Mouse (Mus musculus): Measurements from ENCODE around the gene Il17re. TPM values are rescaled to one million over a fixed set of nuclear protein-coding genes. Genes with fewer than 3 reads are reported as not detected.
A peak's percentile ranks its signal among the peaks of the same experiment; 100 is the strongest.

Gene Il17re
- polyA plus RNA-seq (2015; fragmentation: Nextera tagmentation; extraction: Ambion mirVana), result 0.37 and 0.38 TPM in 2 replicates

- Histone ChIP-seq H3K9ac (no peak within 1 kb of the TSS), H3K27ac (replicated peaks) (no peak within 1 kb of the TSS), H3K4me3 (no peak within 1 kb of the TSS), H3K9me3 (no peaks in the 10 kb centered on the region), H3K4me1 (replicated peaks) (no peaks in the 10 kb centered on the region), H3K36me3 (no peaks in the 10 kb centered on the region), H3K27me3 (no peaks in the 10 kb centered on the region; the same call in 1 of the 2 replicates), H3K4me2 (no peak within 1 kb of the TSS)
- no peak for ATAC-seq (ENCODE audit: low read depth)
- 74% methylated on average over 10 of the region's 10 CpGs for WGBS
Observed at GRCm38 (mm10) chr6:113457952-113458534, at the start of gene Il17re. Il17re (plus strand) TSS chr6:113458484.

- no peak overlapping the region for H3K4me2 ChIP-seq
- H3K9ac ChIP-seq, result no peak overlapping the region
- 80% methylated on average over 1 of the region's 1 CpGs for WGBS
- H3K36me3 ChIP-seq, result peaks cover 59% of the 10 kb centered on the region
- H3K4me3 ChIP-seq, result no peak overlapping the region
- no peak for ATAC-seq (ENCODE audit: low read depth)
- no peak overlapping the region for H3K27ac ChIP-seq (replicated peaks)
- no peaks in the 10 kb centered on the region for H3K4me1 ChIP-seq (replicated peaks)
- H3K27me3 ChIP-seq, result no peaks in the 10 kb centered on the region
- H3K9me3 ChIP-seq, result no peaks in the 10 kb centered on the region
Observed at GRCm38 (mm10) chr6:113410001-113410400, 48.3 kb upstream of the Il17re start.

DNA sequence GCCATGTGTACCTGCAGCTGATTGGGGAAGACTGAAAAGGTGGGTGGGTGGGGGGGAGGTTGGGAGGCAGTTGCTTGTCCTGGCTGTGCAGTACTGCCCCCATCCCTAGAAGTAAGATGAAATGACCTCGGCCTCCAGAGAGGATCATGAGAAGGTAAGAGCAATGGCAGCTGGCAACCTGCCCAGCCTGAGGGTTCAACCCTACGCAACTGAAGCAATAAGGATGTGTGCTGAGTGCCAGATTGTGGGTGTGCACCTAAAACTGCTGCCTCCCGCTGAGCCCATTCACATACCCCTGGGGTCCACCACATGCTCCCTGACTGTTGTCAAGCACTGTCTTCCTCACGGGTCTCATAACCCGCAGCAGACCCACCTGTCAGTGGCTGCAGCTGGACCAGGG lies 41.9 kb upstream of the Il17re start:
- Histone ChIP-seq H3K36me3 (peaks cover 32% of the 10 kb centered on the region), H3K4me3 (no peak overlapping the region), H3K27me3 (no peaks in the 10 kb centered on the region), H3K9me3 (no peaks in the 10 kb centered on the region), H3K4me2 (no peak overlapping the region), H3K4me1 (replicated peaks) (peaks cover 28% of the 10 kb centered on the region), H3K27ac (replicated peaks) (no peak overlapping the region), H3K9ac (no peak overlapping the region)
- ATAC-seq (ENCODE audit: low read depth), result no peak
- WGBS, result 72% methylated on average over 5 of the region's 5 CpGs

- Histone ChIP-seq H3K27me3 (no peaks in the 10 kb centered on the region), H3K9me3 (no peaks in the 10 kb centered on the region), H3K4me1 (replicated peaks) (peaks cover 28% of the 10 kb centered on the region), H3K9ac (peak overlapping the region; percentile 82), H3K4me2 (peak overlapping the region; percentile 97), H3K27ac (replicated peaks) (peak overlapping the region; percentile 64), H3K36me3 (peaks cover 25% of the 10 kb centered on the region), H3K4me3 (peak overlapping the region; percentile 66)
- 16% methylated on average over 16 of the region's 16 CpGs for WGBS
- ATAC-seq (ENCODE audit: low read depth), result peak; percentile 70
Observed at GRCm38 (mm10) chr6:113418441-113419198, 39.7 kb upstream of the Il17re start.

- WGBS, result under 1% methylated on average over 25 of the region's 25 CpGs
- Histone ChIP-seq H3K9me3 (no peaks in the 10 kb centered on the region), H3K27me3 (no peaks in the 10 kb centered on the region), H3K4me2 (peak within 1 kb of the TSS; percentile 97), H3K4me3 (peak within 1 kb of the TSS; percentile 66), H3K27ac (replicated peaks) (peak within 1 kb of the TSS; percentile 64), H3K4me1 (replicated peaks) (peaks cover 28% of the 10 kb centered on the region), H3K9ac (peak within 1 kb of the TSS; percentile 82), H3K36me3 (peaks cover 19% of the 10 kb centered on the region)
- ATAC-seq (ENCODE audit: low read depth), result peak; percentile 98
Observed at GRCm38 (mm10) chr6:113419199-113419587, 39.1 kb upstream of the Il17re start, which contains the start of gene Rpusd3. Rpusd3 (minus strand) TSS chr6:113419340.

DNA sequence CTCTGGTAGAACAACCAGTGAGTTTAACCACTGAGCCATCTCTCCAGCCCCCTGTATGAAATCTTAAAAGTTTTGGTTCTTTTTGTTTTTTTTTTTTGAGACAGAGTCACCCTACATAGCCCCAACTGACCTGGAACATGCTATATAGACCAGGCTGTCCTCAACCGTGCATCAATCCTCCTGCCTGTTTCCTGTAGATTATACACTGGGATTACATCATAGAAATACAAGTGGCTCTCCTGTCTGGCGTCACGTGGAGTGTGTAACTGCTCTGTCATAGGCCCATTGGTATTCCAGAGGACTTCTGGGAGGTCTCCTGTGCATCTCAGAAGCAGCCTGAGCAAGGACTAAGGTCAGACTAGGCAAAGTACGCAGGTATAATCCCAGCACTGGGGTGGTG lies 35.3 kb upstream of the Il17re start:
- WGBS, result 84% methylated on average over 4 of the region's 4 CpGs
- H3K36me3 ChIP-seq, result no peaks in the 10 kb centered on the region
- no peaks in the 10 kb centered on the region for H3K9me3 ChIP-seq
- H3K4me3 ChIP-seq, result no peak overlapping the region
- ATAC-seq (ENCODE audit: low read depth), result no peak
- H3K27ac ChIP-seq (replicated peaks), result no peak overlapping the region
- H3K4me1 ChIP-seq (replicated peaks), result peaks cover 12% of the 10 kb centered on the region
- H3K4me2 ChIP-seq, result no peak overlapping the region
- H3K27me3 ChIP-seq, result no peaks in the 10 kb centered on the region; the same call in 1 of the 2 replicates
- no peak overlapping the region for H3K9ac ChIP-seq

DNA sequence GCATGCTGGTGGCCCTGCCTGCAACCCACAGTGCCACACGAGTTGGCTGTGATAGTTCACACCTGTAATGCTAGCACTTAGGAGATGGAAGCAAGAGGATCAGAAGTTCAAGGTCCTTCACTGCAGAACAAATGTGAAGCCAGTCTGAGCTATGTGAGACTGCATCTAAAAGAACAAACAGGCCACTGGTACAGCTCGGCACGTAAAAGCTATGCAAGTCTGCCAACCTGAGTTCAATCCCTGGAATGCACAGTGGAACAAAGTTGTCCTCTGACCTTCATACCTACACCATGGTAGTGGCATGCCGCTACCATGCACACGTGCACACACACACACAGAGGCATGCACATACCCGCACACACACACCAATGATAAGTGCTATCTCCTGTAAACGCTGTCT lies 34.1 kb upstream of the Il17re start:
- Histone ChIP-seq H3K27ac (replicated peaks) (no peak overlapping the region), H3K27me3 (no peaks in the 10 kb centered on the region; the same call in 1 of the 2 replicates), H3K4me1 (replicated peaks) (peaks cover 4% of the 10 kb centered on the region), H3K4me2 (no peak overlapping the region), H3K9ac (no peak overlapping the region), H3K4me3 (no peak overlapping the region), H3K36me3 (no peaks in the 10 kb centered on the region), H3K9me3 (no peaks in the 10 kb centered on the region)
- WGBS, result 92% methylated on average over 7 of the region's 7 CpGs
- ATAC-seq (ENCODE audit: low read depth), result no peak

GRCm38 (mm10) chr6:113426696-113427095 lies 31.6 kb upstream of the Il17re start:
- H3K4me2 ChIP-seq, result no peak overlapping the region
- H3K27me3 ChIP-seq, result no peaks in the 10 kb centered on the region; the same call in 1 of the 2 replicates
- ATAC-seq (ENCODE audit: low read depth), result no peak
- no peak overlapping the region for H3K9ac ChIP-seq
- no peaks in the 10 kb centered on the region for H3K36me3 ChIP-seq
- no peak overlapping the region for H3K27ac ChIP-seq (replicated peaks)
- WGBS, result 91% methylated on average over 4 of the region's 4 CpGs
- no peaks in the 10 kb centered on the region for H3K4me1 ChIP-seq (replicated peaks)
- H3K4me3 ChIP-seq, result no peak overlapping the region
- H3K9me3 ChIP-seq, result no peaks in the 10 kb centered on the region

- Histone ChIP-seq H3K36me3 (no peaks in the 10 kb centered on the region), H3K27ac (replicated peaks) (no peak overlapping the region), H3K9ac (no peak overlapping the region), H3K27me3 (no peaks in the 10 kb centered on the region; the same call in 1 of the 2 replicates), H3K4me1 (replicated peaks) (no peaks in the 10 kb centered on the region), H3K4me2 (no peak overlapping the region), H3K4me3 (no peak overlapping the region), H3K9me3 (no peaks in the 10 kb centered on the region)
- no peak for ATAC-seq (ENCODE audit: low read depth)
- WGBS, result 57% methylated on average over 3 of the region's 3 CpGs
Observed at GRCm38 (mm10) chr6:113427397-113427796, 30.9 kb upstream of the Il17re start.

DNA sequence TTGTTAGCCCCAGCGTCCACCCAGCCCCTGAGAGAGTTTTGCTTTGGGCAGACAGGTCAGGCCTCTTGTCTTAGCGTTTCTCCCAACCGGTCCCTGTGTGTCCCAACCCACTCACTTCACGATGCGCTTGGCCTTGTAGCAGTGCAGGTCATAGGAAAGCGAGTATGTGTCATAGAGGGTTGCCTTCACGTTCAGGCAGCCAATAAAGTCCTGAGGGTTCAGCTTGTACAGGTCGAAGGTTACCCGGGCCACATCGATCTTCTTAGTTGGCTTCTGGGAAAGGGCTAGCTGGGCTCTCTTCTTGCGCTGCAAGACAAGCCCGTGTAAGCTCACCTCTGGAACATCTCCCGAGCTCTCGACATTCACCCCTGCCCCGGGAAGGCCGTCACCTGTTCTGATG lies 30.3 kb upstream of the Il17re start:
- no peak for ATAC-seq (ENCODE audit: low read depth)
- no peak overlapping the region for H3K4me2 ChIP-seq
- no peak overlapping the region for H3K9ac ChIP-seq
- H3K36me3 ChIP-seq, result no peaks in the 10 kb centered on the region
- H3K9me3 ChIP-seq, result no peaks in the 10 kb centered on the region
- H3K4me3 ChIP-seq, result no peak overlapping the region
- WGBS, result 89% methylated on average over 16 of the region's 16 CpGs
- no peaks in the 10 kb centered on the region; the same call in 1 of the 2 replicates for H3K27me3 ChIP-seq
- H3K27ac ChIP-seq (replicated peaks), result no peak overlapping the region
- no peaks in the 10 kb centered on the region for H3K4me1 ChIP-seq (replicated peaks)

DNA sequence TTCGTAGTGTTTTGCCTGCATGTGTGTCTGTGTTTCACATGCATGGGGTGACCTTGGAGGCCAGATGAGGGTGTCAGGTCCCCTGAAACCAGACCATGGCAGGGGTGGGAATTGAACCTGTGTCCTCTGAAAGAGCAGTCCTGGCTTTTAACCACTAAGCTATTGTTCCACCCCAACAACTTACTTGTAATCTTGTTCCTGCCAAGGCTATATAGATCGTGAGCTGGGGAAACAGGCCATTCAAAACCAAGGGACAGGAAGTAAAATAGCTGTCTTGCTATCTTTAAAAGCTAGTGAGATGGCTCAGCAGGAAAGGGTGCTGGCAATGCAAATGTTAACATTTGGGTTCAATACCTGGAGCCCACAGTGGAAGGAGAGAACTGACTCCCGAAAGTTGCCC lies 28.3 kb upstream of the Il17re start:
- H3K27ac ChIP-seq (replicated peaks), result no peak overlapping the region
- H3K9me3 ChIP-seq, result no peaks in the 10 kb centered on the region
- H3K36me3 ChIP-seq, result no peaks in the 10 kb centered on the region
- no peak overlapping the region for H3K9ac ChIP-seq
- H3K4me2 ChIP-seq, result no peak overlapping the region
- ATAC-seq (ENCODE audit: low read depth), result no peak
- H3K4me3 ChIP-seq, result no peak overlapping the region
- WGBS, result 80% methylated on average over 3 of the region's 3 CpGs
- H3K27me3 ChIP-seq, result no peaks in the 10 kb centered on the region; the same call in 1 of the 2 replicates
- no peaks in the 10 kb centered on the region for H3K4me1 ChIP-seq (replicated peaks)

GRCm38 (mm10) chr6:113430846-113431245 lies 27.4 kb upstream of the Il17re start:
- no peaks in the 10 kb centered on the region; the same call in 1 of the 2 replicates for H3K27me3 ChIP-seq
- H3K9ac ChIP-seq, result no peak overlapping the region
- H3K4me2 ChIP-seq, result no peak overlapping the region
- ATAC-seq (ENCODE audit: low read depth), result no peak
- 65% methylated on average over 3 of the region's 3 CpGs for WGBS
- H3K4me3 ChIP-seq, result no peak overlapping the region
- no peak overlapping the region for H3K27ac ChIP-seq (replicated peaks)
- H3K4me1 ChIP-seq (replicated peaks), result no peaks in the 10 kb centered on the region
- no peaks in the 10 kb centered on the region for H3K9me3 ChIP-seq
- H3K36me3 ChIP-seq, result no peaks in the 10 kb centered on the region
